Mouse (Mus musculus): ENCODE measurements around the gene H2al1d. TPM values are rescaled to one million over a fixed set of nuclear protein-coding genes. Genes with fewer than 3 reads are reported as not detected.

The H2al1d gene
- polyA plus RNA-seq, 1 experiment from 2014 or later = not detected

GRCm38 (mm10) chrX:11345762-11346161 is 37.1 kb downstream of the H2al1d start:
- 61% methylated on average over 9 of the region's 9 CpGs for WGBS
- no peaks in the 10 kb centered on the region for H3K9me3 ChIP-seq (ENCODE audit: control insufficient read depth, low read length)
- H3K4me3 ChIP-seq (ENCODE audit: low read depth, low read length) = no peak overlapping the region
- H3K4me1 ChIP-seq (replicated peaks; ENCODE audit: control insufficient read depth, insufficient read depth, low read length) = no peaks in the 10 kb centered on the region
- H3K4me2 ChIP-seq (ENCODE audit: low read depth, low read length, severe bottlenecking) = no peak overlapping the region
- no peak overlapping the region for H3K27ac ChIP-seq (ENCODE audit: low read depth, low read length)
- ATAC-seq (replicated peaks; ENCODE audit: low FRiP score) = no peak
- no peak for DNase-seq (ENCODE audit: low spot score)
- H3K27me3 ChIP-seq (ENCODE audit: control insufficient read depth, insufficient read depth, low read length) = no peaks in the 10 kb centered on the region
- no peaks in the 10 kb centered on the region for H3K36me3 ChIP-seq (ENCODE audit: control insufficient read depth, insufficient read depth, low read length)
- H3K9ac ChIP-seq (ENCODE audit: low read length) = no peak overlapping the region

GRCm38 (mm10) chrX:11346756-11347155 is 38.1 kb downstream of the H2al1d start:
- no peak for DNase-seq (ENCODE audit: low spot score)
- ATAC-seq (replicated peaks; ENCODE audit: low FRiP score) = no peak
- Histone ChIP-seq H3K36me3 (ENCODE audit: control insufficient read depth, insufficient read depth, low read length) (no peaks in the 10 kb centered on the region), H3K9me3 (ENCODE audit: control insufficient read depth, low read length) (no peaks in the 10 kb centered on the region), H3K4me2 (ENCODE audit: low read depth, low read length, severe bottlenecking) (no peak overlapping the region), H3K27ac (ENCODE audit: low read depth, low read length) (no peak overlapping the region), H3K27me3 (ENCODE audit: control insufficient read depth, insufficient read depth, low read length) (no peaks in the 10 kb centered on the region), H3K4me3 (ENCODE audit: low read depth, low read length) (no peak overlapping the region), H3K9ac (ENCODE audit: low read length) (no peak overlapping the region), H3K4me1 (replicated peaks; ENCODE audit: control insufficient read depth, insufficient read depth, low read length) (no peaks in the 10 kb centered on the region)
- 92% methylated on average over 3 of the region's 3 CpGs for WGBS

Other genes starting within 250 kb of the H2al1d start
- not detected in 2 replicates for gene H2al1a, start 9.6 kb upstream of the H2al1d start, polyA plus RNA-seq (2014; fragmentation: Nextera tagmentation; extraction: Ambion mirVana)
- gene H2al1b, start 6.4 kb upstream of the H2al1d start, polyA plus RNA-seq (2014; fragmentation: Nextera tagmentation; extraction: Ambion mirVana) = not detected in 2 replicates
- not detected in 2 replicates for gene H2al1c, start 3.2 kb upstream of the H2al1d start, polyA plus RNA-seq (2014; fragmentation: Nextera tagmentation; extraction: Ambion mirVana)
- gene H2al1e, start 3.1 kb downstream of the H2al1d start, polyA plus RNA-seq (2014; fragmentation: Nextera tagmentation; extraction: Ambion mirVana) = not detected in 2 replicates
- not detected in 2 replicates for gene H2al1f, start 6.3 kb downstream of the H2al1d start, polyA plus RNA-seq (2014; fragmentation: Nextera tagmentation; extraction: Ambion mirVana)
- not detected in 2 replicates for gene H2al1g, start 9.4 kb downstream of the H2al1d start, polyA plus RNA-seq (2014; fragmentation: Nextera tagmentation; extraction: Ambion mirVana)
- gene H2al1h, start 12.7 kb downstream of the H2al1d start, polyA plus RNA-seq (2014; fragmentation: Nextera tagmentation; extraction: Ambion mirVana) = not detected in 2 replicates
- gene H2al1i, start 15.8 kb downstream of the H2al1d start, polyA plus RNA-seq (2014; fragmentation: Nextera tagmentation; extraction: Ambion mirVana) = not detected in 2 replicates
- not detected in 2 replicates for gene H2al1j, start 19.0 kb downstream of the H2al1d start, polyA plus RNA-seq (2014; fragmentation: Nextera tagmentation; extraction: Ambion mirVana)

Measured in forebrain, embryonic 11.5 days (tissue).